Mouse (Mus musculus) left cerebral cortex, adult 9 months (tissue): Measurements from ENCODE around the gene Ankrd42.

Source experiments
- DNase-seq, 2 experiments: peaks; one replicate each; pipeline ENCODE4 v3.0.0; 2022; ENCODE audit warnings: low spot score in 2 of 2

The Ankrd42 gene

DNA sequence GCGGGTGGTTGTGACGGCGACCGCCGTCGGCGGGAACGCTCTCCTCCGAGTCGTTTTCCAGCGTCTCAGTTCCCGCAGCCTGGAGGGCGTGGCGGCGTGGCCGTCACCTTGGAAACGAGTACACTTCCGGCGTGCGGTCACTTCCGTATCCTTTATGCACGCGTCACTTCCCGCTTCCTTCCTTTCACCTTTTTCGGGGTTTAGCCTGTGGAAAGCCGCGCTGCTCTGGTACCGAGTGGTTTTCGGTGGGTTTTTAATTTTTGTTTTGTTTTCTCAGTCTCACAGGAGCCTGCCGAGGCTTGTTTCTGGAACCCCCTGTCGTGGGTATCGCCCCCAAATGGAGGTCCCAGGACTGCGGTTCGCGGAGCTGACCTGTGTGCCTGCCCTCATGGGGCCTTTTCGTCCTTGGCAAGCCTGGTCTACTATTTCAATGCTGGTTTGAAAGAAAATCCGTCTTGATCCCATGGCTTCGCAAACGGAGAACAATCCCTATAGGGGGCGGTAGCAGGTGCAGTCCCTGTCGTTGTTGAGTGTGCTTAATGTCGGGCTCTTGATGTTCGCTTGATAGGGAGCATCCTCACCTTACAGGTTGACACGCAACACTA lies at the start of gene Ankrd42:
TSS of gene Ankrd42 (minus strand) at position 122 of the 605 bp plus-strand sequence.
- DNase-seq: peak; percentile 69 to 91

DNA sequence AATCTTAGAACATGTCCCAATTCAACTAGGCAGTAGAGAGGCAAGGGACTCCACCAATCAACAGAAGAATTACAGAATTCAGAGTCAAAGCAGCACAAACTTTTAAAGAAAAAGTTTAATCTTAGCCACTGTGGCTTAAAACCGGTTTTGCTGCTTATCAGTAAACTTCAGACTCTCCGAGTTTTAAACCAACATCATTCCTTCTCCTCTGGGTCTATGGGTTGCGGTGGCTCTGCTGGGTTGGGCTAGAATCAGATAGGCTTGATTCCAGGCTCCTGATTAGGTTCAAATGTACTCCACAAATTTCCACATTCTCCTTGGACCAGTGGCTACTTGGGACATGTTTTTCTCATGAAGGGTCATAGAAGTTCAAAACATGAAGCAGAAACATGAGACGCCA lies 40.4 kb upstream of the Ankrd42 start:
- no peak for DNase-seq

DNA sequence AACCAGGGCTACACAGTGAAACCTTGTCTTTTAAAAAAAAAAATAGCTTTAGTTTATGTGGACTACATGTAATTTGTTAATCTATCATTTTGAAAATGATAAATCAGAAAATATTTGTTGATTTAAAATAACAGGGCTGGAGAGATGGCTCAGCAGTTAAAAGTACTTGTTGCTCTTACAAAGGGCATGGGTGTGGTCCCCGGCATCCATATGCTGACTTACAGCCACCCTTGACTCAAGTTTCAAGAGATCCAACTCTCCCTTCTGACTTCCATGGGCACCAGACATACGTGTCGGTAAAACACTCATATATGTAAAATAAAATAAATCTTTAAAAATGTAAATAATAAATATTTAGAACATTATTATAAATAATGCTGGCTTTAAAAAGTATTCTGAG lies 38.2 kb upstream of the Ankrd42 start:
- DNase-seq: no peak

DNA sequence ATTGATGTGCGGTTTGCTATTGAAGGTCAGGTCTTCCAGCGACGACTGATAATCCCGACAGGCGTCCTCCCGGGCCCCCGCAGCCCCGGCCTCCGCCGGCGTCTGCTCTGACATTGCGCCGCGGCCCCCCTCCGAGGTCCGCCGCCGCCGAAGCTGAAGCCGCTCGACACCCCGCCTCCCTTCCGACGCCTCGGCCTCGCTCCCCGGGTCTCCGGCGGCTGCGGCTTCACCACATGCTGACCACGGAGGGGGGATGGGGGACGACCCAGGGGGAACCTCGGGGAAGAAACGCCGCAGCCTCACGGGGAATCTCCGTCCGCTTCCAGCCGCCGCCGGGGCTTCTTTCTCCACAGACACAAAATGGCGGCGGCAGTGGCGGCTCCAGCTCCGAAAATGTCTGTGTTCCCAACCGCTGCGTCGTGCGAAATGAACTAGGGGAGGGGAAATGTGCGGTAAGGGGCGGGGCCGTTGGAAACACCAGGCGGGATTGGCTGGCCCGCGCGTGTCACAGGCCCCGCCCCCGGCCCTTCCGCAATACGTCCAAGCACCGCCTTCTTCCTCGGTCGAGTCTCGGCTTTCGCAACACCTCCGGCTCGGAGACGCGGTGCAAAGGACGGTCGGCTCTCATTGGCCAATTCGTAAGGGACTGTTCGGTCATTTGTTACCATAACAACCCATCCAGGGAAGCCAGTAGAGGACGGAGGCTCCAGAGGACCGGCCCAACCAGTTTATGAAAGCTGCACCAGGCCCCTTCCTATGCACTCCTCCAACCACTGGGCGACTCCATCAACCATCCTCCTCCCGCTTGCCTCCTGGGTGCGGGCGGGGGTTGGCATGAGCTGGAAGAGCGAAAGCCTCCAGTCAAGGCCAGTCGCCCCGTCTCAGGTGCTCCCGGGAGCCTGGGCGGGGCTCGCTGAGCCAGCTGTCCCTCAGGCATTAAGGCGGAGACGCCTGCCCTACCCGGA lies 32.8 kb upstream of the Ankrd42 start, which contains the start of gene Pcf11:
TSS of gene Pcf11 (minus strand) at position 428 of the 965 bp plus-strand sequence.
- DNase-seq: peak; percentile 98

DNA sequence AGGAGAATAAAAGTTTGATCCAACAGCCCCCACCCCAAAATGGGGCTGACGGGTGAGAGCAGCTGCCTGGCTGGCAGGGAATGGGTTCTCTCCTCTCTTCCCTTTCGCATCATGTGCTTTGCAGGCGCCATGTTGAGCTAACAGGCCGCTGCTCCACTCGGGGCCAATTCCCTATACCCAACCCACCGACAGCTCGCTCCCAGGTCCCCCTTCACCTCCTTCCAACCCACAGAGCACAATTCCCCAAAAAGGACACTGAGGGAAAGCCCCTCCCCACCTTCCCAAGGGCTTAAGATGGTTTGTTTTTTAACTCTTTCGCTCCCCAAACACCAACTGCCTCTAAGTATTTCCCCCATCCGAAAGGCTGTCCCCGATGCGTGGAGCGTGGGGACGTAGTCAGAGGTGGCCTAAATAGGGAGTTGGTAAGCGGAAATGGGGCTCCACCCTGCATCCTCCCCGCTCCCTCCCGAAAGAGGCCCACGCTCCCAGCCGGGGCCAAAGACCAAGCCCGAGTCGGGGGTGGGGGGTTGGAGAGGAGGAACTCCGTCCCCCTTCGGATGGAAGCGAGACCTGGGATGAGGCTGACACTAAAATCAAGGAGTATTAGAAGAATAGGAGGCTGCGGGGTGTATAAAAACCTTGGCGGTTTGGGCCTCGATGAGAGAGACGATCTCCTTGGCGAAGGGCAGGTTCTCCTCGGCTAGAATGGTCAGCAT lies 32.0 kb upstream of the Ankrd42 start:
- peak in 1 of 2 experiments; percentile 58 for DNase-seq

DNA sequence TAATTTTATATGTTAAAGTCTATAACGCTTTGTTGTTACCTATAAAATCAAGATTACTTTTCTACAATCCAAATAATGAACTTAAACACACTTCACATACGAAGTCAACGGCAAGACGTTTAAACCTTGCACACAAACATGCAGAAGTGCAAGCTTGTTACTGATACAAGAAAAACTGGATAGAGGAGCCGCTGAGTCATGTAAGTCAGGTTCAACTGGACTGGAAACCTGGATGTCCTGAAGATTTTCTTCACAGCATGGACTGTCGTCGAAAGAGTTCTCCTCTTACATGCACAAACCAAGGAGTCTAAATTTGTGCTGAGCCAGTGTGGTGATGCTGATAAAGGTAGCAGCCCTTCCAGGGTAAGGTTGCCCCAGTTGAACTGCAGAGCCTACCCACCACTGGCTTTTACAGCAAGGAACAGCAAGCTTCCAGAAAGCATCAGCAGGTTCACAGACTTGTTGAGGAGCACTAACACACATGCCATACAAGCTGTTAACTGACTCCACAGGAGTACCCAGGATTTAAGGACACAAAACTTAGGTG lies 29.4 kb upstream of the Ankrd42 start:
- no peak for DNase-seq

DNA sequence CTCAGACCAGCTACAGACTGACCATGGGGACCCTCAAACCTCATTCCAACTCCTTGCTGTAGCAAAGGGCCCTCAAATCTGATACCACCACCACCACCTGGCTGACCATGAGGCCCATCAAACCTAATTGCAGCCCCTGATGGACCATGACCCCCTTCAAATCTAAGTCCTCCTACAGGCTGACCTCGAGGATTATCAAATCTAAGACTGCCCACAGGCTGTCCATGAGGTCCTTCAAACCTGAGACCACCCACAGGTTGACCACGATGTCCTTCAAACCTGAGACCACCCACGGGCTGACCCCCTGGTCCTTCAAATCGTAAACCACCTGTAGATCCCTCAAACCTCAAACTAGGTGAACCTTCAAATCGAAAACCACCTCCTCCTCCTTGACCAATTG lies 21.1 kb upstream of the Ankrd42 start:
- no peak for DNase-seq

DNA sequence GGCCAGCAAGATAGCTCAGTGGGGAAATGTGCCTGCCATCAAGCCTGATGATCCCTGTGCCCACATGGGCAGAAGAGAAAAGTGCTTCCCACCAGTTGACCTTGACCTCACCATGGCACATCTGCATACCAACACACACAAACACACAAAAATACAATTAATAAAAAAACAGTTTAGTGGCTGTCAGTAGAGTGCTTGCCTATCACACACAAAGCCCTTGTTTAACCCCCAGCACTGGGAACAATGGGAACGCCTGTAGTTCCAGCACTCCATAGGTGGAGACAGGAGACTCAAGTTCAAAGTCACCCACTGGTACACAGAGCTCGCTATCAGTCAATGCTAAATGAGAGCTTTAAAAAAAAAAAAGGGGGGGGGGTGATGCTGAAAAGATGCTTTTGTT lies 19.4 kb upstream of the Ankrd42 start:
- no peak for DNase-seq

DNA sequence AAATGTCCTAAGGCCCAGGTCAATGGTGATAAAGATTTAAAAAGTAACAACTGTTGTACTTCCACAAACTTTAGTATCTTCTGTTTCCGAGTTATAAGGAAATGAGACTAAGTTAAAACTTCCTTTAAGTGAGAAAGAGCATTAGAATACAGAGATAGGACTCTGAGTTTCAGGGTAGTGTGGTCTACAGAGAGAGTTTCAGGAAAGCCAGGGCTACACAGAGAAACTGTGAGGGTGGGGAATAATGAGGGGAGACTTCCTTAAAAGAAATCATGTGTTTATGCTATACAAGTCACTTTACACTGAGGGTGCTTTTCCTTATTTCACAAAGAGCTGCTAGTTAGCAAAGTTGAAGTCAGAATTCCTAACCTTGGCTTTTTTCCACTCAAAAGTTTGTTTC lies 16.4 kb upstream of the Ankrd42 start:
- no peak for DNase-seq

DNA sequence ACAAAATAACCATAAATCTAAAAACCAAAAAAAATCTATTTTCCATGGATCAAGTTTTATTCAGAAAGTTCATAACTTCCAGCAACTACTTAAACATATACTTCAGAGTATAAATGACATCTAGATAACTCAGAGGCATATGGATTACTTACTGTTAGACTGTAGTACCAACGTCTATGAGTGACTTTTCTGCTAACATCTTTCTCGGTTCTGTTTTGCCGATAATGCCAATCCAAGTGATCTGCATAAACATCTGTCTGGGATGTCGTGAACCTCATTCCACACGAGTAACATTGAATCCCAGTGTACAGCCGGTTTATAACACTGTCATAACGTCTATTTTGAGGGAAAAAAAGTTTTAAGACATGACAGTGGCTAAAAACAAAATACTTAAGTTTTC lies 10.8 kb upstream of the Ankrd42 start:
- no peak for DNase-seq

DNA sequence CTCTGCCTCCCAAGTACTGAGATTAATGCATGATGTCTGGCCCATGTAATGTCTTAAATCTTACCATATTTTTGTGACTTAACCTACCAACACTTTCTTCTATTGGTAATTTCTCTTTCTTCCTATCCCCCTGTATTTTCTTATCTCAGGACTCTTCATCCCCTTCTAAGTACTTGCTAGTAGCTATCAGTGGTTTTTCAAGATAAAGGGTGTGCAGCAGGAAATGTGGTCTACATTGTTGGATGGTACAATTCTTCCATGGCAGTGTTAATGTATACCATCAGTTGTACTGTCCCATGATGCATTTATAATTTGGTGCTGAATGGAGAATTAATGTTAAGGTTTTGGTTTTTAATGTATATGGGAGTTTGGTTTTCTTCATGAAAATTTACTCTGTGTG lies 5.4 kb upstream of the Ankrd42 start:
- no peak for DNase-seq

DNA sequence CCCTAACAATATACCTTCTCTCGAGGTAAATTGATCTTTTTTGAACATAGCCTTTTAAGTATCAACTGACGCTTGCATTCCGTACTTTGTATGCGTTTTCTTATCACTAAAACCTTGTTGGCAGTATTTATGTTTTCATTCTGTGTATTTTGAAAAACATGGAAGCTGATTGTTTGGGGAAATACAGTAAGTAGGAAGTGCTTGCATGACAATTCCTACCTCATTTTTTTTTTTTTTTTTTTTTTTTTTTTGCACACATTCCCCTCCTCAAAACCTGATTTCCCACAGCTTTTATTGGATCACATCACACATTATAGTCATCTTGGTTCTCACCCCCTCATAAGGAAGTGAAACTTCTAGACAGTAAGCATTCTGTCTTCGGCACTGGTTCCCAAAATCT lies 1.1 kb upstream of the Ankrd42 start:
- no peak for DNase-seq

DNA sequence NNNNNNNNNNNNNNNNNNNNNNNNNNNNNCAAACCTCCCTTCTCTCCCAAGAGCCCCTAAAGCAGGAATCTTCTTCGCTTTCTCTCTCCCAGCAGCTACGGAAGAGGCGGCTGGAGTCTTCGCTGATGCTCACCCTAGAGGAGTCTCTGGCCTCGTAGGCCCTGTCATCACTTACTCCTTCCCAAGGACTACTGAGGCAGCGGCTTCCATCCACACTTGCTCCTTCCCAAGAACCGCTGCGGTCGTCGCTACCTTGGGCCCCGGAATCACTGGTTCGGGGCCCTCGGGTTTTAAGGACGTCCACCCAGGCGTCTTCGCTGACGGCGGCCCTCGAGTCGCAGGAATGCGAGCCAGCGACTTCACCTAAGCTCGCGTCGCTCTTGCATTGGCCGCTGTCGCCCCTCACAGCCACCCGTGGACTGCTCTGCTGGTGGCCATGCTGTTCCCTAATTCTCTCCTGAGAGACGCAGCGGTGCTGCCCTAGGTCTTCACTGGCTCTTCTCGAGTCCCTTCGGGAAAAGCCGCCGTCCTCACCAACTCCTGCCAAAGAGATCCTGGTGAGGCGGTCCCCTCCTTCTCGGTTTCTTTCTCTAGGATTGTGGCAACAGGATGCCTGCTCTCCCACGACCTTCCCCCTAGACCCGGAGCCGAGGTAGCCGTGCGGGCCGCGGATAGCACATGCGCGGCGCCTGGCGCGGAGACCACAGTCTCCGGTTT lies 489 bp downstream of the Ankrd42 start:
- peak in 1 of 2 experiments; percentile 7 for DNase-seq

DNA sequence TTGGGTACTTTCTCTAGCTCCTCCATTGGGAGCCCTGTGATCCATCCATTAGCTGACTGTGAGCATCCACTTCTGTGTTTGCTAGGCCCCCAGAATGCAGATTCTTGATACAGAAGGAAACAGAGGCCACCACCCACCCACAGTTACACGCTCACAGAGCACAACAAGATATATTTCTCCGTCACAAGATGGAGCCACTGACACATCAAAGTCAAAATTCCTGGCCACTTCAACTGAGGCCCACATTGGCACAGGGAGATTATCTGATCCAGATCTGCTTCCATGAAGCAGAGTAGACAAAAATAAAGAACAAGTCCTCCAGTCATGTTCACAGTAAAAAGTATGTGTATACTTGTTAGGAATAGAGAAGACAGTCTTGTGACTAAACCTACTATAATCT lies 6.8 kb downstream of the Ankrd42 start:
- peak in 1 of 2 experiments; percentile 17 for DNase-seq

DNA sequence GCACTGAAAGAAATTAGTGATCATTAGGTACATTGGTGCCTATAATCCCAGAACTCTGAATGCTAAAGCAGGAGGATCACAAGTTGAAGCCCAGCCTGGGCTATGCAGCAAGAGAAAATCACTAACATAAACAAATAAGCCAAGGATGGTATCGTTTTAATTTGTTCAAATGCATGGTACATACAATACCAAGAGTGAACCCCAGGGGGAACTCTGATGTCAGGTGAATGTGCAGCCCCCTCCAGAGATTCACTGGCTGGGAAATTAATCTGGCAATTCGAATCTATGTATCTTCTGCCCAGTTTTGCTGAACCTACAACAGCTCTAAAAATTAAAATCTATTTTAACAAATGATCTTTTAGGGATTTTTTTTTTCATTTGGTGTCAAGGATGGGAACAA lies 12.5 kb downstream of the Ankrd42 start:
- no peak for DNase-seq

DNA sequence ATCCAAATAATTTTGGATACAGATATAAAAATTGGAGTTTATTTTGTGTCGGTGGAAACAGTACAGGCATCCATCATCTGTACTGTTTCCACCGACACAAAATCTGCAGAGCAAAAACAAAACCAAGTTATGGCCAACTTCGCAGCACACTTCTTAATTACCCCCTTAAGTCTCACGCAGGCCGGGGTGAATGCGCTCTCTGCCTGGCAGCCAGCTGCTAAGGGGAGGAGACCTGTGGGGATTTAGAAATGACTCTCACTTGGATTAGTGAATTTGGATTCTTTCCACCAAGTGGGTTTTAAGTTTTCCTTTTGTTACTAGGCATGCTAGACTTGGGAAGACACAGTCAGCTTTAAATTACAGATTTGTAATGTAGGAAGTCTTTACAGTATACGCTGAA lies 26.1 kb downstream of the Ankrd42 start:
- DNase-seq: no peak

DNA sequence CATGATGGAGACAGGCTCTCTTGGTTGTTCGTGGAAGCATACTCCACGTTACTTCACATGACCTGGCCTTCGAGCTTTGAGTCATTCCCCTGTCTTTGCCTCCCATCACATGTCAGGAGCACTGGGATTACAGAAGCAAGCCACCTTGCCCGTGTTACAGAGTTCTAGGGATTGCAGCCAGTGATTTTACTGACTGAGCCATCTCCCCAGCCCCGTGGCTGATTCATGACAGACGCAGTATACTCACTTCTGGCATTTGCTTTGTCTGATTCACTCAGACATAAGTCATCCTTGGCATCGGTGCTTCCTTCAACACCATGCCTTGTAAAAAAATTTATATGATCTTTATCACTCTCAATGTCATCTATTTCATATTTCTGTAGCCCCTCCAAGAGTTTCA lies 32.0 kb downstream of the Ankrd42 start:
- no peak for DNase-seq

DNA sequence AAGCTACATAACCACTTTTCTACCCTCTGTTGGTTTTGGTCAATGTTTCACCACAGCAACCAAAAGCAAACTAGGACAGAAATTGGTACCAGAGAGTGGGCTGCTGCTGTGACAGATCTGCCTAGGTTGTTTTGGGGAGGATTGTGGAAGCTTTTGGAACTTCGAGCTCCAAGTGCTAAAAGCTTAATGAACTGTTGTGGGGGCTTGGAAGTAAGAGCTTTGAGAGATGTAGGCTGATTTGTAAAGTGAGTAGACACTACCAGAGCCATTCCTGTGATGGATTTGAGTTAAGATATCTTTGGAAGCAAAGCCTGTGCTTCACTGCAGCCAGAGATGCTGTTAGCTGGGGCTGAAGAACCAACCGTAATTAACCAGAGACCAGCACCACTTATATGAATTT lies 46.1 kb downstream of the Ankrd42 start:
- DNase-seq: no peak

DNA sequence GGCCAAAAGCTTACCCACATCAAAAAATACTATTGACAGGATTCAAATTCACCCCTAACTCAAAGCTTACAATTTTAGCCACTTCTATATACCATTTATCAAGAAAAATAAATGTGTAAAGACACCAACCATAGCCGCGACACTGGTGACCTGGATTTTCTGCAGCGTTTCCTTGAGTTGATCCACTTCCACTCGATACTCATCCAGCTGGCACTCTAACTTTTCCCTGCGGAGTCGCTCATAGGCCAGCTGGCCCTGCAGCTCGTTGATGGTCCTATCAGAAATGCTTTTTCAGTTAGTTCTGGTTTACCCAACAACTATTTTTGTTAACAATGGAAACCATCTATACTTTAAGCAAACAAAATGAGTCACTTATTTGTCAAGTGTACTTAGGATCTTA lies 47.0 kb downstream of the Ankrd42 start:
- no peak for DNase-seq

DNA sequence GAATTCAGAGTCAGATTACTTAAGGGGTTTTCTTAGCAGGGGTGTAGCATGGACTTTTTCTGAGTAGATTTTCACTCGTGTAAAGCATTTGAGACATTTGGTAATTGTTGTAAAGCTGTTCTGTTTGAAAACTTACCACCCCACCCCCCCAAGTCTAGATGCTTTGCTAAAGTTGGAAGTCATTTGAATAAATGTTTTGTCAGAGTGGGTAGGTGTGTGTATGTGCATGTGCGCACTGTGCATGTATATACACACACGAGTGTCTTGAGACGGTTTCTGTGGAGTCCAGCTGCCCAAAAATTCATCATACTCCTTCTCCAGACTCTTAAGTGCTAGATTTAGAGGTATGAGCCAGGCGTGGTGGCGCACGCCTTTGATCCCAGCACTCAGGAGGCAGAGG lies 53.4 kb downstream of the Ankrd42 start:
- DNase-seq: no peak

DNA sequence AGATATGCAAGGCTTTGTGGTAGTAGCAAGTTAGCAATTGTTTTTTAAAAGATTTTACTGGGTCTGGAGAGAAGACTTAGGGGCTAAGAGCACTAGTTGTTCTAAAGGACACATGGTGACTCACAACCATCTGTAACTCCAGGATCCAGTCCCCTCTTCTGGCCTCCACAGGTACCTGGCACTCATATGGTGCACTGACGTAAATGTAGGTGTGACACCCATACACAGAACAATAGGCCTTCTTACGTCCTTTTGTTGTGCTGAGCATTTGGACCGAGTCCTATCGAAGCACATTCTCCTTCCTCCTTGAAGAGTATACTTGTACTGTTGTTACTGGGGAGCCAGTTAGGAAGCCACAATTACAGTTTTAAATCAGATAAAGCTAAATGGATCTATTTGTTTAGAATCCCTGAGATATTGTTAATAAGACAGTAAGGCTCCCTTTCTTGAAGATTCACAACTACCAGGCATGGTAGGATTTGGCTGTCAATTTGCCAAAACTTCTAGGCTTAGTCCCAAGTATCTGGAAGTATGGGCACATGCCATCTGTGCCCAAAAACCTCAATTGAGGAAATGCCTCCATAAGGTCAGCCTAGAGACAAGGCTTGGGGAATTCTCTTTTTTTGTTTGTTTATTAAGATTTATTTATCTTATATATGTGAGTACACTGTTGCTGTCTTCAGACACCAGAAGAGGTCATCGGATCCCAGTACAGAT lies 56.3 kb downstream of the Ankrd42 start:
- DNase-seq: no peak
